Mouse (Mus musculus) embryonic facial prominence, embryonic 15.5 days (tissue): ENCODE data around the gene Lrrc8c. TPM values are rescaled to one million over a fixed set of nuclear protein-coding genes. Genes with fewer than 3 reads are reported as not detected.

Source experiments
- ATAC-seq: fragments of 200-750 bp; cut with Nextera tagmentation; 2 replicates; pipeline ENCODE4 v1.8.0; 2017; ENCODE audit warnings: low read depth, moderate TSS enrichment; ENCODE audit not compliant: insufficient number of reproducible peaks, low FRiP score, low TSS enrichment
- H3K27ac ChIP-seq: fragments of 300-500 bp; sonication (generic); replicated peaks from 2 replicates; pipeline ENCODE4 v1.5.1; 2015; ENCODE audit warnings: mild to moderate bottlenecking, inconsistent platforms
- H3K27me3 ChIP-seq: fragments of 300-500 bp; sonication (generic); 2 replicates; pipeline ENCODE4 v1.6.1; 2015; ENCODE audit warnings: inconsistent platforms
- H3K36me3 ChIP-seq: fragments of 300-500 bp; sonication (generic); 2 replicates; pipeline ENCODE4 v1.6.1; 2015; ENCODE audit warnings: mild to moderate bottlenecking, inconsistent platforms
- H3K4me1 ChIP-seq: fragments of 300-500 bp; sonication (generic); 2 replicates; pipeline ENCODE4 v1.6.1; 2015; ENCODE audit warnings: inconsistent platforms
- H3K4me2 ChIP-seq: fragments of 300-500 bp; sonication (generic); replicated peaks from 2 replicates; pipeline ENCODE4 v1.6.1; 2015; ENCODE audit warnings: mild to moderate bottlenecking, inconsistent platforms
- H3K4me3 ChIP-seq: fragments of 300-500 bp; sonication (generic); replicated peaks from 2 replicates; pipeline ENCODE4 v1.5.1; 2015; ENCODE audit warnings: mild to moderate bottlenecking, inconsistent platforms
- H3K9ac ChIP-seq: fragments of 300-500 bp; sonication (generic); 2 replicates; pipeline ENCODE4 v1.6.1; 2015; ENCODE audit warnings: inconsistent platforms
- H3K9me3 ChIP-seq: fragments of 300-500 bp; sonication (generic); replicated peaks from 2 replicates; pipeline ENCODE4 v1.6.1; 2016; ENCODE audit warnings: inconsistent platforms
- WGBS: fragments of 180-500 bp; shearing (Covaris S2); methylation state at CpG from one replicate; pipeline ENCODE4 v1.1.7; 2015; 5-methylcytosine and 5-hydroxymethylcytosine counted together
- polyA plus RNA-seq: library from polyadenylated mRNA; unstranded; fragments of >200 nt; fragmentation: Nextera tagmentation; extraction: Ambion mirVana; gene quantifications from 2 replicates; pipeline ENCODE4 v1.2.1, GENCODE M21; 2015

Lrrc8c gene
- polyA plus RNA-seq, 1 experiment from 2014 or later = 15.5 TPM

- no peak overlapping the region for H3K4me3 ChIP-seq
- H3K4me1 ChIP-seq = peaks cover 4% of the 10 kb centered on the region; the same call in 1 of the 2 replicates
- H3K9ac ChIP-seq = no peak overlapping the region
- H3K36me3 ChIP-seq = no peaks in the 10 kb centered on the region
- 60% methylated on average over 12 of the region's 12 CpGs for WGBS
- H3K27me3 ChIP-seq = no peaks in the 10 kb centered on the region
- H3K27ac ChIP-seq = no peak overlapping the region
- no peaks in the 10 kb centered on the region for H3K9me3 ChIP-seq
- no peak overlapping the region for H3K4me2 ChIP-seq
- no peak for ATAC-seq
Observed at GRCm38 (mm10) chr5:105655100-105655734, 136.0 kb downstream of the Lrrc8c start.

DNA sequence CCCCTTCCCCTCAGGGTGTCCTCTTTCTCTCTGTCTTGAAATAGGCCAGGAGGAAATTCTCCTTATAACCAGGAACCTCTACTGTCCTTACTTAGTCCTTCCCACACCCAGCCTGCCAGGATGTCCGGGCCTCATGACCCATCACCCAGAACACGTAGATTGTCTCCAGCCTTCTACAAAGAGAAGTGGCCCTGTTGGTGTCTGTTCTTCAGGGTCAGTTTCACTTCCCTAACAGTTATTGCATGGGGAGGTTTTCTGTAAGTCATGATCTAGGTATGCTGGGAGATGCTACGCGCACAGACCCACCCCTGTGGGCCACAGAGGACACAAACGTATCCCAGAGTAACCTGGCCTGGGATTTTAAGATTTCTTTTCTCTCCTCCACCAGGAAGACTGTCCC is 142.7 kb downstream of the Lrrc8c start:
- Histone ChIP-seq H3K9me3 (no peaks in the 10 kb centered on the region), H3K4me2 (no peak overlapping the region), H3K4me1 (no peaks in the 10 kb centered on the region), H3K27ac (no peak overlapping the region), H3K36me3 (no peaks in the 10 kb centered on the region), H3K9ac (no peak overlapping the region), H3K27me3 (no peaks in the 10 kb centered on the region), H3K4me3 (no peak overlapping the region)
- ATAC-seq = no peak
- 84% methylated on average over 5 of the region's 5 CpGs for WGBS

Other genes with a start within 250 kb of the Lrrc8c start
- 0.08 and 0.09 TPM in 2 replicates for gene Gm43302, start 225.7 kb upstream of the Lrrc8c start, polyA plus RNA-seq
- gene Gbp6, start 225.7 kb upstream of the Lrrc8c start, polyA plus RNA-seq = 1.1 and 1.6 TPM in 2 replicates
- 7.3 and 7.4 TPM in 2 replicates for gene Lrrc8b, start 103.6 kb upstream of the Lrrc8c start, polyA plus RNA-seq
- 15.9 and 17.7 TPM in 2 replicates for gene Lrrc8d, start 180.6 kb downstream of the Lrrc8c start, polyA plus RNA-seq